Mouse (Mus musculus) limb, embryonic 14.5 days (tissue): ENCODE measurements around the gene Gm9918. TPM values are rescaled to one million over a fixed set of nuclear protein-coding genes. Genes with fewer than 3 reads are reported as not detected.

Source experiments
- ATAC-seq: fragments of 200-750 bp; cut with Nextera tagmentation; 2 replicates; pipeline ENCODE4 v1.8.0; 2017; ENCODE audit warnings: low read depth, moderate number of reproducible peaks, moderate TSS enrichment; ENCODE audit not compliant: low FRiP score
- DNase-seq: peaks from one replicate; pipeline ENCODE4 v3.0.0-alpha.2; 2015; ENCODE audit warnings: low spot score
- H3K27ac ChIP-seq: fragments of 300-500 bp; sonication (generic); replicated peaks from 2 replicates; pipeline ENCODE4 v1.5.1; 2014; ENCODE audit warnings: low read depth, mild to moderate bottlenecking, low read length, moderate library complexity, mixed read lengths
- H3K27me3 ChIP-seq: fragments of 300-500 bp; sonication (generic); 2 replicates; pipeline ENCODE4 v1.6.1; 2014; ENCODE audit warnings: low read length, mixed read lengths; ENCODE audit not compliant: control insufficient read depth, insufficient read depth
- H3K36me3 ChIP-seq: fragments of 300-500 bp; sonication (generic); 2 replicates; pipeline ENCODE4 v1.6.1; 2014; ENCODE audit warnings: mild to moderate bottlenecking, low read length, moderate library complexity, mixed read lengths; ENCODE audit not compliant: control insufficient read depth, insufficient read depth
- H3K4me1 ChIP-seq: fragments of 300-500 bp; sonication (generic); 2 replicates; pipeline ENCODE4 v1.6.1; 2014; ENCODE audit warnings: antibody characterized with exemption, low read length, mixed read lengths; ENCODE audit not compliant: control insufficient read depth, insufficient read depth
- H3K4me2 ChIP-seq: fragments of 300-500 bp; sonication (generic); replicated peaks from 2 replicates; pipeline ENCODE4 v1.6.1; 2014; ENCODE audit warnings: low read depth, mild to moderate bottlenecking, low read length, moderate library complexity; ENCODE audit not compliant: severe bottlenecking
- H3K4me3 ChIP-seq: fragments of 300-500 bp; sonication (generic); replicated peaks from 2 replicates; pipeline ENCODE4 v1.5.1; 2014; ENCODE audit warnings: low read length
- H3K9ac ChIP-seq: fragments of 300-500 bp; sonication (generic); 2 replicates; pipeline ENCODE4 v1.6.1; 2014; ENCODE audit warnings: mild to moderate bottlenecking, low read depth, low read length, moderate library complexity; ENCODE audit not compliant: severe bottlenecking
- H3K9me3 ChIP-seq: fragments of 300-500 bp; sonication (generic); 2 replicates; pipeline ENCODE4 v1.6.1; 2016; ENCODE audit warnings: low read length; ENCODE audit not compliant: control insufficient read depth
- POLR2A ChIP-seq: fragments of 200-500 bp; IDR thresholded peaks from 2 replicates; pipeline ENCODE4 v1.8.0; 2012; ENCODE audit warnings: inconsistent platforms, mild to moderate bottlenecking, moderate library complexity, borderline replicate concordance; ENCODE audit not compliant: insufficient read depth, insufficient read length; ENCODE audit errors: extremely low read depth
- WGBS: fragments of 180-500 bp; shearing (Covaris S2); extraction: QIAGEN DNeasy Blood & Tissue Kit; methylation state at CpG from one replicate; pipeline ENCODE4 v1.1.7; 2014; 5-methylcytosine and 5-hydroxymethylcytosine counted together
- polyA plus RNA-seq, 2 experiments: library from polyadenylated mRNA; depleted of rRNA in 1 of 2; stranded (reverse) in 1 of 2; unstranded in 1 of 2; fragments of >200 nt; fragmentation: Nextera tagmentation in 1 of 2; extraction: Ambion mirVana in 1 of 2; gene quantifications; 2 replicates each; pipeline versions ENCODE4 v1.2.1 to v1.2.3; 2012 to 2014

The Gm9918 gene
- polyA plus RNA-seq, 2 experiments = 1.0 to 3.1 TPM

DNA sequence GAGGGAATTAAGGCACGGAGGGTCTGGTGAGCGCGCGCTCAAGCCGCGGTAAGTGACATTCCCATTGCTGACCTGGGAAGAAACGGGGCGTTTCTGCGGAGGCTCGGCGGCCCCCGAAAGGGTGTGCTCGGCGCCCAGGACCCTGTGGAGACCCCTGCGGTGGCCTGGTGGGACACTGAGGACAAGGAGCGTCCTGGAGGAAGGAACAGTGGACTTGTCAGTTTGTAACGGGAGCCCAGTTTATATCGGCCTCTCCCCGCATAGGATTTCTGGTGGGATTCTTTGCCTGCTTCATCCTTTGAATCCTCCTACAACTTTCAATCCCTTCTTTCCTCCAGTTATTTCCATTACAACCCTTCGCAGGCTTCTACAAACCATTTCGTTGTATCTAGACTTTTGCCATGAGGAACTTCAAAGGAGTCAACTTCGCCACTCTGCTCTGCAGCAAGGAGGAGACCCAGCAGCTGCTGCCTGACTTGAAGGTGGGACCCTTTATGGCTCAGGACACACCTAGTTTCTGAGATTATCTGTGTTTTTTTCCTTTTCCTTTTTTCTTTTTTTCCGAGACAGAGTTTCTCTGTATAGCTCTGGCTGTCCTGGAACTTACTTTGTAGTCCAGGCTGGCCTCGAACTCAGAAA, 26.1 kb downstream of the Gm9918 start:
- H3K9ac ChIP-seq = peak overlapping the region; percentile 49
- no peaks in the 10 kb centered on the region for H3K9me3 ChIP-seq
- no peaks in the 10 kb centered on the region for H3K27me3 ChIP-seq
- no peak for TF ChIP-seq POLR2A
- no peak overlapping the region for H3K27ac ChIP-seq
- peaks cover 6% of the 10 kb centered on the region for H3K4me1 ChIP-seq
- peak overlapping the region; percentile 69 for H3K4me3 ChIP-seq
- peak; percentile 20 for ATAC-seq
- WGBS = 7% methylated on average over 24 of the region's 24 CpGs
- DNase-seq = no peak
- peak overlapping the region; percentile 93 for H3K4me2 ChIP-seq
- peaks cover 32% of the 10 kb centered on the region for H3K36me3 ChIP-seq

DNA sequence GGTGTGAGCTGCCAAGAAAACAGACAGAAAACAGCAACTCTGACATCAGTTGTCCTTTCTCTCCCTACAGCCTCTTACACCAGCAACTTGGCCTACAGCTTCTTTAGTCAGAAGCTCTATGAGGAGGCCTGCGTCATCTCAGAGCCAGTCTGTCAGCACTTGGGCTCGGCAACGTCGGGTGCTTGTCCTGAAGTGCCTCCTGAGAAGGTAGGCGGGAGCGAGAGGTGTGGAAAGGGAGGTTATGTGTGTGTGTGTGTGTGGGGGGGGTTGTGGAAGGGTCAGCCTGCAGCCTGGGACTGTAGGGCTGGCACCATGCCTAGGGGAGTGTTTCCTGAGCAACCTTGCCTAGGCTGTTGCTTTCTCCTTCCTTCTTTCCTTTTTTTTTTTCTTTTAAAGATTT, 32.2 kb downstream of the Gm9918 start:
- TF ChIP-seq POLR2A = no peak
- 82% methylated on average over 6 of the region's 6 CpGs for WGBS
- Histone ChIP-seq H3K9me3 (no peaks in the 10 kb centered on the region), H3K4me2 (no peak overlapping the region), H3K27me3 (no peaks in the 10 kb centered on the region), H3K36me3 (peaks cover 81% of the 10 kb centered on the region), H3K27ac (no peak overlapping the region), H3K4me3 (no peak overlapping the region), H3K9ac (no peak overlapping the region), H3K4me1 (no peaks in the 10 kb centered on the region)
- DNase-seq = no peak
- no peak for ATAC-seq

DNA sequence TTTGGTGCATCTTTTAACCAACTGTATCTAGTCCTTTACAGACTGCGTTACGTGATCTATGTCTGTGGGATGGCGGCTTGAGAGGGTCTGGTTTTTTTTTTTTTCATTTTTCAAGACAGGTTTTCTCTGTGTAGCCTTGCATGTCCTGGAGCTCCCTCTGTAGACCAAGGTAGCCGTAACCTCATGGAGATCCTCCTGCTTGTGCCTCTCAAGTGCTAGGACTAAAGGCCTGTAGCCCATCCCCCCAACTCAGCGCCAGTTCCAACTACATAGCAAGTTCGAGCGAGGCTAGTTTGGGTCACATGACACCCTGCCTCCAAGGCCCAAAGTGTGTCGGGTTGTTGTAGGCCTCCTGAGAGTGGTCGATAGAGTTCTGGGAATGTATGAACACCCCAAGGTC, 38.4 kb downstream of the Gm9918 start:
- 82% methylated on average over 9 of the region's 9 CpGs for WGBS
- Histone ChIP-seq H3K4me2 (no peak overlapping the region), H3K4me3 (no peak overlapping the region), H3K4me1 (no peaks in the 10 kb centered on the region), H3K27me3 (no peaks in the 10 kb centered on the region), H3K36me3 (peaks cover 76% of the 10 kb centered on the region), H3K9me3 (no peaks in the 10 kb centered on the region), H3K27ac (no peak overlapping the region), H3K9ac (no peak overlapping the region)
- no peak for DNase-seq
- no peak for TF ChIP-seq POLR2A
- ATAC-seq = no peak

DNA sequence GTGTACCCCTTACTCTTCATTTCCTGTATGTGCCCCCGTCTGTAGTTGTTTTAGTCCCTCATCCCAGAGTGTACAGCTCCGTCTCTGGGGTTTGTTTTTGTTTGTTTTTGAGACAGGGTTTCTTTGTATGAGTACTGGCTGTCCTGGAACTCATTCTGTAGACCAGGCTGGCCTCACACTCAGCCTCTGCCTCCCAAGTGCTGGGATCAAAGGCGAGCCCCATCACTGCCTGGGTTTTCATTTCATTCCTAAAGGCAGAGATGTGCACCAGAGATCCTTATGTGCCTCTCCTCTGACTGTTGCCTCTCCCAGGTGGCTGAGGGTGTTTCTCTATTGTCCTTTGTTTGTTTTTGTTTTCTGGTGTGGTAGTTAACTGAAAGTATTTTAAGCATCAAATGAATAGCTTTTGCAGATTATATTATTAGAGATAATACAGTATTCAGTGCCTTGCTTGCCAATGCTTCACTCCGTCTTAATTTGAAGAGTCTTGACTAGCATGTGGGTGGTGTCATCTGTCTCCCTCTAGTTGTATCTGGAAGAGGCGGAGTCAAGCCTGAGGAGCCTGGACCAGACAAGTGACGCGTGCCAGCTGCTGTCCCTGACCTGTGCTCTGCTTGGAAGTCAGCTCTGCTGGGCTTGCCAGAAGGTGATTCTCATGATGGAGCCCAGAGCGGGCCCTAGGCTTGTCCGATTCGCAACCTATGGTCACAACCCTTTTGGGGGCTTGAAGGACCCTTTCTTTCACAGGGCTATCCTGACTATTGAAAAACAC, 39.9 kb downstream of the Gm9918 start:
- H3K9ac ChIP-seq = no peak overlapping the region
- peaks cover 76% of the 10 kb centered on the region for H3K36me3 ChIP-seq
- no peak overlapping the region for H3K4me2 ChIP-seq
- no peaks in the 10 kb centered on the region for H3K27me3 ChIP-seq
- TF ChIP-seq POLR2A = no peak
- DNase-seq (no peak), ATAC-seq (no peak)
- no peaks in the 10 kb centered on the region for H3K4me1 ChIP-seq
- no peak overlapping the region for H3K4me3 ChIP-seq
- WGBS = 84% methylated on average over 10 of the region's 10 CpGs
- H3K9me3 ChIP-seq = no peaks in the 10 kb centered on the region
- H3K27ac ChIP-seq = no peak overlapping the region

DNA sequence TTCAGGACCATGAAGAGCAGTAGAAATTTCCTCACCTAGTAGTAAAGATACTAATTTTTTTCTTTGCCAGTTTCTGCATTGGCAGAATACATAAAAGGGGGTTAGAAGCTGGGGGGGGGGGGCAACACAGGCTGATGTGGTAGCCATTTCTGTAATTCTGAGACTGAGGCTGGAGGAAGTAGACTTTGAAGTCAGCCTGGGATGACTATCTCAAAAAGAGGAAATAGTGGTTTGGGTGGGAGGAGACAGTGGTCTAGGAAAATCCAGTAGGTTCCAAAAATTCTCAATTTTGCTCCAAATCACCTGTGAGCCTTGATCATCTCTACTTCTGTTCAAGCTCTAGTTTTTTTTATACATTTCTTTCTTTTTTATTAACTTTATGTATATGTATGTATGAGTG, 41.1 kb downstream of the Gm9918 start:
- Histone ChIP-seq H3K9me3 (no peaks in the 10 kb centered on the region), H3K4me1 (no peaks in the 10 kb centered on the region), H3K27ac (no peak overlapping the region), H3K27me3 (no peaks in the 10 kb centered on the region), H3K36me3 (peaks cover 76% of the 10 kb centered on the region), H3K4me3 (no peak overlapping the region), H3K4me2 (no peak overlapping the region), H3K9ac (no peak overlapping the region)
- no peak for TF ChIP-seq POLR2A
- no peak for DNase-seq
- no peak for ATAC-seq

DNA sequence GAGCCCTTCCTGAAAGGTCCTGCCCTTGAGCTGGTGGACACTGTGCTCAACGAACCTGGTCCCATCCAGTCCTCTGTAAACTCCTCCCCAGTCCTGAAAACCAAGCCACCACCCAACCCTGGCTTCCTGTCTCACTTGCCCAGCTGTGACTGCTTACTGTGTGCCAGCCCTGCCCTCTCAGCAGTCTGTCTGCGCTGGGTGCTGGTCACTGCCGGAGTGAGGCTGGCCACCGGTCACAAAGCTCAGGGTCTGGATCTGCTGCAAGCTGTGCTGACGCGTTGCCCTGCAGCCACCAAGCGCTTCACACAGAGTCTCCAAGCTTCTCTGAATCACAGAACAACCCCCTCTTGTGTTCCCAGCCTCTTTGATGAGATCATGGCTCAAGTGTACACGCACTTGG, 44.9 kb downstream of the Gm9918 start:
- Histone ChIP-seq H3K9me3 (no peaks in the 10 kb centered on the region), H3K9ac (no peak overlapping the region), H3K4me3 (no peak overlapping the region), H3K27me3 (no peaks in the 10 kb centered on the region), H3K27ac (no peak overlapping the region), H3K4me2 (no peak overlapping the region), H3K36me3 (peaks cover 85% of the 10 kb centered on the region), H3K4me1 (no peaks in the 10 kb centered on the region)
- TF ChIP-seq POLR2A = no peak
- WGBS = 93% methylated on average over 8 of the region's 8 CpGs
- no peak for ATAC-seq
- DNase-seq = no peak
